Mouse (Mus musculus): ENCODE measurements around the gene Kcnc1. TPM values are rescaled to one million over a fixed set of nuclear protein-coding genes. Genes with fewer than 3 reads are reported as not detected.
A peak's percentile ranks its signal among the peaks of the same experiment; 100 is the strongest.

Gene Kcnc1
- polyA plus RNA-seq, 1 experiment from 2014 or later, result 0.39 TPM

DNA sequence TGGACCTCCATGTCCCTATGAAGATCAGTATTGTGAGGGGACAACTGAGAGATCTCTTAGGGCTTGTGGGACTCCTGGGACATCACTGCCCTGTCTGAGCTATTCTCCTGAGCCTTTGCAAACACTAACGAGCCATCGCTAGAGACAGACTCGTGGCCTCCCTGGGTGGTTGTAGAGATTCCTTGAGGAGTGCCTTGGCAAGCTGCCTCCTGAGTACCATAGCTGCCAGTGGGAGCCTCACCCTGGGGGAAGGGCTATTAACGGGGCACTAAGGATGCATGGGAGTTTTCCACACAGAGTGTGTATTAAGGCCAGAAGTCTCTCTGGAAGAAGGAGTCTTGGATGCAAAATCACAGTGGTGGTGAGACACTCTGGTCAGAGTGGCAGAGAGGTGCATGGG is 28.7 kb downstream of the Kcnc1 start:
- 70% methylated on average over 4 of the region's 4 CpGs for WGBS
- no peaks in the 10 kb centered on the region for H3K36me3 ChIP-seq
- H3K4me3 ChIP-seq, result no peak overlapping the region
- H3K9ac ChIP-seq, result no peak overlapping the region
- no peaks in the 10 kb centered on the region for H3K4me1 ChIP-seq
- peaks cover 4% of the 10 kb centered on the region; the same call in 1 of the 2 replicates for H3K27me3 ChIP-seq
- H3K9me3 ChIP-seq, result no peaks in the 10 kb centered on the region
- H3K4me2 ChIP-seq, result no peak overlapping the region
- no peak overlapping the region for H3K27ac ChIP-seq
- no peak for ATAC-seq (ENCODE audit: insufficient number of reproducible peaks, insufficient read depth, low FRiP score, low TSS enrichment, low read depth)

DNA sequence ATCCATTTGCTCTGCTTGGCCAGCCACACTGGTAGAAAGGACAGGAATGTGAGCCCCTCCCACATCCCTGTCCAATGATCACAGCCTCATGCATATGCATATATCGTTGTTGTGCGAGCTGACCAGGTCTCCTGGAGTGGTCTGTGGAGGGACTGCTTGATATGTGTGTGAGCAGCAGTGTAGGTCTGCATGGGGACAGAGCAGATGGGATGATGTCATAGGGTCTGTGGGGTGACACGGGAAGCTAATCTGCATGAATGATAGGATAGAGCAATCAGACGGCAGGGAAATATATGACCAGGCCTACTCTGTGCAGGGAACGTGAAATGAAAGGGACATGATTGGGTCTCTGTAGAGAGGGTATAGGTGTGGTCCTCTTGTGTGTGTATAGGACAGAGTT is 37.6 kb downstream of the Kcnc1 start:
- Histone ChIP-seq H3K4me1 (0 out of 2 replicates have a peak, but pooled peaks cover 3% of the 10 kb centered on the region), H3K9ac (no peak overlapping the region), H3K27ac (no peak overlapping the region), H3K36me3 (no peaks in the 10 kb centered on the region), H3K9me3 (no peaks in the 10 kb centered on the region), H3K4me3 (no peak overlapping the region), H3K27me3 (no peaks in the 10 kb centered on the region), H3K4me2 (no peak overlapping the region)
- 80% methylated on average over 5 of the region's 5 CpGs for WGBS
- no peak for ATAC-seq (ENCODE audit: insufficient number of reproducible peaks, insufficient read depth, low FRiP score, low TSS enrichment, low read depth)

DNA sequence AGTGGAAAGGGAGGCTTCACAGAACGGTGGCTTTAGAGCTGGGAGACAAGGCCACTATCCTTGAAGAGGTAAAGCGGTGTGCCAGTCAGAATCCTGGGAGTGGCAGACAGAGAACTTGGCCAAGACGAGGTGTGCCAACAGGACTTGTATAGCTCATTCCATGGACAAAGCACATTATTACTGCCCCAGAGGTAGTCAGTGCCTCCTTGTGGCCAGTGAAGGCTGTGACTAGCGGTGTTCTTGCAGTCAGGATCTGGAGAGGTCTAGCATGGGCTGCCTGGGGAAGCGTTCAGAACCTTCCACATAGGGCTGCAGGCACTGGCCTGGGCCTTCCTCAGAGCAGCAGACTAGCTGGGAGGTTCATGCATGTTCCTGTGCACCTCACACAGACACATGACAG is 39.5 kb downstream of the Kcnc1 start:
- H3K36me3 ChIP-seq, result no peaks in the 10 kb centered on the region
- ATAC-seq (ENCODE audit: insufficient number of reproducible peaks, insufficient read depth, low FRiP score, low TSS enrichment, low read depth), result no peak
- H3K9ac ChIP-seq, result no peak overlapping the region
- H3K27ac ChIP-seq, result no peak overlapping the region
- WGBS, result 91% methylated on average over 5 of the region's 5 CpGs
- H3K4me3 ChIP-seq, result no peak overlapping the region
- H3K4me2 ChIP-seq, result no peak overlapping the region
- no peaks in the 10 kb centered on the region for H3K9me3 ChIP-seq
- no peaks in the 10 kb centered on the region for H3K27me3 ChIP-seq
- H3K4me1 ChIP-seq, result 0 out of 2 replicates have a peak, but pooled peaks cover 3% of the 10 kb centered on the region

GRCm38 (mm10) chr7:46438537-46439141 is 42.3 kb downstream of the Kcnc1 start:
- H3K27ac ChIP-seq, result no peak overlapping the region
- no peak overlapping the region for H3K9ac ChIP-seq
- ATAC-seq (ENCODE audit: insufficient number of reproducible peaks, insufficient read depth, low FRiP score, low TSS enrichment, low read depth), result no peak
- H3K27me3 ChIP-seq, result no peaks in the 10 kb centered on the region
- no peaks in the 10 kb centered on the region for H3K9me3 ChIP-seq
- H3K36me3 ChIP-seq, result no peaks in the 10 kb centered on the region
- WGBS, result 38% methylated on average over 9 of the region's 9 CpGs
- H3K4me2 ChIP-seq, result no peak overlapping the region
- H3K4me1 ChIP-seq, result 0 out of 2 replicates have a peak, but pooled peaks cover 3% of the 10 kb centered on the region
- no peak overlapping the region for H3K4me3 ChIP-seq

GRCm38 (mm10) chr7:46443163-46443562 is 46.9 kb downstream of the Kcnc1 start:
- Histone ChIP-seq H3K27me3 (no peaks in the 10 kb centered on the region), H3K36me3 (no peaks in the 10 kb centered on the region), H3K4me1 (0 out of 2 replicates have a peak, but pooled peaks cover 3% of the 10 kb centered on the region), H3K4me3 (no peak overlapping the region), H3K27ac (no peak overlapping the region), H3K9ac (no peak overlapping the region), H3K4me2 (no peak overlapping the region), H3K9me3 (no peaks in the 10 kb centered on the region)
- ATAC-seq (ENCODE audit: insufficient number of reproducible peaks, insufficient read depth, low FRiP score, low TSS enrichment, low read depth), result 0 out of 2 replicates have a peak, but pooled peaks have one; percentile 22
- 85% methylated on average over 10 of the region's 10 CpGs for WGBS

- Histone ChIP-seq H3K27ac (no peak overlapping the region), H3K4me1 (0 out of 2 replicates have a peak, but pooled peaks cover 6% of the 10 kb centered on the region), H3K9me3 (no peaks in the 10 kb centered on the region), H3K9ac (no peak overlapping the region), H3K36me3 (no peaks in the 10 kb centered on the region), H3K4me2 (no peak overlapping the region), H3K27me3 (no peaks in the 10 kb centered on the region), H3K4me3 (no peak overlapping the region)
- 80% methylated on average over 6 of the region's 6 CpGs for WGBS
- no peak for ATAC-seq (ENCODE audit: insufficient number of reproducible peaks, insufficient read depth, low FRiP score, low TSS enrichment, low read depth)
Measured at GRCm38 (mm10) chr7:46445896-46446295, 49.6 kb downstream of the Kcnc1 start.

GRCm38 (mm10) chr7:46447473-46448165 is 51.3 kb downstream of the Kcnc1 start:
- H3K27ac ChIP-seq, result no peak overlapping the region
- H3K27me3 ChIP-seq, result no peaks in the 10 kb centered on the region
- ATAC-seq (ENCODE audit: insufficient number of reproducible peaks, insufficient read depth, low FRiP score, low TSS enrichment, low read depth), result no peak
- H3K4me2 ChIP-seq, result no peak overlapping the region
- H3K36me3 ChIP-seq, result no peaks in the 10 kb centered on the region
- H3K9me3 ChIP-seq, result no peaks in the 10 kb centered on the region
- H3K4me1 ChIP-seq, result 0 out of 2 replicates have a peak, but pooled peaks cover 6% of the 10 kb centered on the region
- no peak overlapping the region for H3K9ac ChIP-seq
- 53% methylated on average over 9 of the region's 9 CpGs for WGBS
- H3K4me3 ChIP-seq, result no peak overlapping the region

DNA sequence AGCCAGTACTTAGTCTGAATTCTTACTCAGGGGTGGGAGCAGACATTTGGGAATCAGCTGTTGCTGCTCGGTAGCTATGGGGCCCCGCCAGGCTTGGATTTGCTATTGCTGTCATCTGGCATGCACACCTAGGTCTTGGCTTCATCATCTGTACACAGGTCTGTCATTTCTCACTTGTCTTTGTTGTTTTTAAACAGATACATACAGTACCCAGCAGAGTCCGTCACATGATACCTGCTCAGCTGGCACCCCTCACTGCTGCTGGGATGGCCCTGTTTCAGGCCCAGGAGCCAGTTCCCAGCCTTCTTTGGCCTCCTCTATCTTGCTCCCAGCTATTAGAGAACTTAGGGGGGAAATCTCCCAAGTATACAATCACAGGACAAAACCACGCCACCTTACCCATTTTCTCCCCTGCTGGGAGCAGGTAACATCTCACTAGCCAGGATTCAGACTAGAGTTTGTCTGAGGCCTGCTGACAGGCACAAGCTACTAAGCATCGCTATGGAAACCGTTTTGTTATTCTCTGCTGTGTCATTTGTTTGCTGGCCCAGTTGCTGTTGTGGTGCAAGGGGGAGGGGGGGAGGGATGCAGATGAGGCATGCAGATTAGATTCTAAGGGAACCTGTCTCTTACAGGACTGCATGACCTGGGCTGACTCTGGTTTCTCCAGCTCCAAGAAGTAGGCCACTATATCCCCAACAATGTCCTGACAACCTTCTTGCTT is 52.8 kb downstream of the Kcnc1 start:
- Histone ChIP-seq H3K9me3 (no peaks in the 10 kb centered on the region), H3K27me3 (no peaks in the 10 kb centered on the region), H3K4me3 (no peak overlapping the region), H3K9ac (no peak overlapping the region), H3K36me3 (no peaks in the 10 kb centered on the region), H3K27ac (no peak overlapping the region), H3K4me2 (no peak overlapping the region), H3K4me1 (0 out of 2 replicates have a peak, but pooled peaks cover 6% of the 10 kb centered on the region)
- ATAC-seq (ENCODE audit: insufficient number of reproducible peaks, insufficient read depth, low FRiP score, low TSS enrichment, low read depth), result no peak
- 41% methylated on average over 6 of the region's 6 CpGs for WGBS

DNA sequence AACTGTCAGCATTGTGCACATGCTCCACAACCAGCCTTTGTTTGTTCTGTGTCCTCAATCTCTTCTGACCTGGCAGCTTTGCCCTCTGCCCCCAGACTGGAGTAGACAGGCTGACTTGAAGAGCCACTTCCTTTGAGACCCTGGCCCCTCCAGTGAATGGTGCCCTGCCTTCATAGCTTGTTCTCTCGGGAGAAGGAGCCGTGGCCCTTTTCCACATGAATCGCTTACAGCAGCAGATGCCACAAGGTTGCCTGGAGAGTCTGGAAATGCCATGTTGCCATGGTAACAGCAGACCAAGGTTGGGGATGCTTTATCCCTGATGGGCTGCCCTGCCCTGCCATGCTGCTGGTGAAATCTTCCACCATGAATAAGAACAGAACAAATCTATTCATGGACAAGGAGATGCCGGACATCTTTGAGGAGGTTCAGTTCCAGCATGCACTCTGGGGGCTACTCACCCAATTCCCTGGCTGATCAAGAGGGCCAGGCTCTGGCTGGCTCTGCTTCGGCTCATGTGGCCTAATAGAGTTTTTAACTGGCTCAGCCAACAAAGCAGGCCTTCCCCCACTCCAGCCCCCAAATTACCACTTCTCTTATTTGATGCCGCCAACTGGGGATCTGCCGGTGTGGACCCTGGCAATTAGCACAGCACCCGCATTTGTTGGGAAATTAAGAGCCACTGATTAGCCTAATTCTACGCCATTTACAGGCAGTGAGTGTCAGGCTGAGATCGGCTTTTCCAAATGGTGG is 57.8 kb downstream of the Kcnc1 start:
- no peak for ATAC-seq (ENCODE audit: insufficient number of reproducible peaks, insufficient read depth, low FRiP score, low TSS enrichment, low read depth)
- 52% methylated on average over 10 of the region's 10 CpGs for WGBS
- Histone ChIP-seq H3K9me3 (no peaks in the 10 kb centered on the region), H3K4me2 (no peak overlapping the region), H3K4me1 (0 out of 2 replicates have a peak, but pooled peaks cover 6% of the 10 kb centered on the region), H3K4me3 (no peak overlapping the region), H3K27me3 (no peaks in the 10 kb centered on the region), H3K9ac (no peak overlapping the region), H3K27ac (no peak overlapping the region), H3K36me3 (no peaks in the 10 kb centered on the region)

DNA sequence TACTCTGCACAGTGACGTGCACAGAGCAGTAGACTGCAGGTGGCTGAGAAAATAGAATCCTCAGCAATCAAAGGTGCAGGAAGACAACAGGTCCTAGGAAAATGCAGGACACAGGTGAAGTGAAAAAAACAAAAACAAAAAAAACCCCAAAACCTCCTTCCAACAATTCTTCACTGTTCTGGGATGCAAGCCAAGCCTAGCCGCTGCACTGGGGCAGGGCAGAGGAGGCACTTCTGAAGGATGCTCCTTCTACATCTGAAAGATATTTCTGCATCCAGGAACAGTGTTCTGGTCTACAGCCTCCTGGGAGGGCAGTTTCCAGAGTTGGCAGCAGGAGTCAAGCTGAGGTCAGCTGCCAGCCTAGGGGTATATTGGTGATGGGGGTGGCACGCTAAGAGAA is 61.6 kb downstream of the Kcnc1 start:
- WGBS, result 70% methylated on average over 3 of the region's 3 CpGs
- Histone ChIP-seq H3K27me3 (no peaks in the 10 kb centered on the region), H3K27ac (no peak overlapping the region), H3K9me3 (no peaks in the 10 kb centered on the region), H3K4me2 (no peak overlapping the region), H3K4me1 (no peaks in the 10 kb centered on the region), H3K9ac (no peak overlapping the region), H3K4me3 (no peak overlapping the region), H3K36me3 (no peaks in the 10 kb centered on the region)
- no peak for ATAC-seq (ENCODE audit: insufficient number of reproducible peaks, insufficient read depth, low FRiP score, low TSS enrichment, low read depth)

DNA sequence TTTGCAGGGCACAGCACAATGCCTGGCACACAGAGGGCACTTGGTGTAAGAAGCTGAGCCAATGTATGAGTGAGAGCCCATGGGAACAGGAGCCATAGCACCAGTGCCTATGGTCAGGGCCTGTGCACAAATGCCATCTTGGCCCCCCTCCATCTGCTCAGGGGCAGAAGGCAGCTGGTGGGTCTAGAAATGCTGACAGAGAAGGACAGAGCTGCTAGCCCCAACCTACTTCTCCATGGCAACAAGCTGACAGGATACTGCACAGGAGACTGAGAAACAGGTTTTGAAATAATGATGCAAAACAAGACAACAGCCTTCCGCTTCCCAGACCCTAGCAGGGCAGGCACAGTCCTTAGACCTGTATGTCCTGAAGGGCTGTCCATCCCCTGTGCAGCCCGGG is 62.9 kb downstream of the Kcnc1 start:
- H3K36me3 ChIP-seq, result no peaks in the 10 kb centered on the region
- no peak overlapping the region for H3K27ac ChIP-seq
- 77% methylated on average over 2 of the region's 2 CpGs for WGBS
- H3K9ac ChIP-seq, result no peak overlapping the region
- no peak overlapping the region for H3K4me3 ChIP-seq
- H3K9me3 ChIP-seq, result no peaks in the 10 kb centered on the region
- H3K4me1 ChIP-seq, result no peaks in the 10 kb centered on the region
- no peaks in the 10 kb centered on the region for H3K27me3 ChIP-seq
- H3K4me2 ChIP-seq, result no peak overlapping the region
- ATAC-seq (ENCODE audit: insufficient number of reproducible peaks, insufficient read depth, low FRiP score, low TSS enrichment, low read depth), result no peak
